Mouse (Mus musculus): ENCODE results near the gene Thy1. TPM values are rescaled to one million over a fixed set of nuclear protein-coding genes. Genes with fewer than 3 reads are reported as not detected.

Gene Thy1
- polyA plus RNA-seq, 1 experiment, result not detected

DNA sequence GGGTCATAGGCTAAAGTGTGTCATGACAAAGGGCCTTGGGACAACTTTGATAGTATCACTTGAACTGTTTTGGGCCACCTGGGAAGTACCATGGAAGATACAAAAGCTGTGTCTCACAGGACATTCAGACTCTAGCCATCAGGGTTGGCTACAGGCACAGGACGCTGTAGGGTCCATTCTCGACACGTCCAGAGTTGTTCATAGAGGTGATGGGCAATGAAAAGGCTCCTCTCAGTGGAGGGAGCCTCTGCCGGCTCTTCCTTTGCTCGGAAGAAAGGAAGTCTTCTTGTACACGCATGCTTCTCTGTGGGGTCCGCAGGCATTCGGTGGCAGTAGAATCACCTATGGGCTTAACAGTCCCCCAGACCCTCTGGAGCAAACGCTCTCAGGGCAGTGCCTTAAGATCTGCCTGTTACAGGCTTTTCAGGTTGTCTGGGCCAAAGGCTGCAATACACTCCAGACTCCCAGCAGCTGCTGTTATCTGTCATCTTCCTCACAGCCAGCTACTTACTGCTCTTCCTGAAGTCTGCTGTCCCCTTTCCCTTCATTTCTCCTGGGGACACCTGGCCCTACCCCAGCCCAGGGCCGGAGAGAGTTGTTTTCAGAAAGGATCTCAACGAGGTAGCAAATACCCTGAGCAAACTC, 34.2 kb downstream of the Thy1 start:
- Histone ChIP-seq H3K79me3 (ENCODE audit: low read depth) (no peaks in the 10 kb centered on the region), H3K79me2 (ENCODE audit: control insufficient read depth, insufficient read depth) (no peaks in the 10 kb centered on the region), H3K4me3 (ENCODE audit: insufficient read depth, poor library complexity, severe bottlenecking) (no peak overlapping the region), H3ac (ENCODE audit: control insufficient read depth, insufficient read length, low read depth) (no peak overlapping the region), H3K27me3 (ENCODE audit: control insufficient read depth, insufficient read depth, insufficient read length) (no peaks in the 10 kb centered on the region), H3K36me3 (ENCODE audit: control insufficient read depth, insufficient read depth) (no peaks in the 10 kb centered on the region)
- TF ChIP-seq CEBPB (IDR thresholded peaks at IDR 0.05; ENCODE audit: low read depth) (no peak), USF1 (IDR thresholded peaks at IDR 0.05; ENCODE audit: low read depth) (no peak), MYOG (IDR thresholded peaks at IDR 0.05; ENCODE audit: control insufficient read depth, extremely low read depth, insufficient read length) (no peak), MYOD1 (IDR thresholded peaks at IDR 0.05; ENCODE audit: control insufficient read depth, insufficient read length, low read depth) (no peak), MAX (IDR thresholded peaks at IDR 0.05) (no peak), FOSL1 (IDR thresholded peaks at IDR 0.05; ENCODE audit: insufficient read depth, low read length, poor library complexity, severe bottlenecking) (no peak), CTCF (IDR thresholded peaks at IDR 0.05; ENCODE audit: control insufficient read depth, insufficient read depth, insufficient read length) (no peak)

- Histone ChIP-seq H3K36me3 (ENCODE audit: control insufficient read depth, insufficient read depth) (no peaks in the 10 kb centered on the region), H3ac (ENCODE audit: control insufficient read depth, insufficient read length, low read depth) (no peak overlapping the region), H3K79me2 (ENCODE audit: control insufficient read depth, insufficient read depth) (no peaks in the 10 kb centered on the region), H3K4me3 (ENCODE audit: insufficient read depth, poor library complexity, severe bottlenecking) (no peak overlapping the region), H3K79me3 (ENCODE audit: low read depth) (no peaks in the 10 kb centered on the region), H3K27me3 (ENCODE audit: control insufficient read depth, insufficient read depth, insufficient read length) (no peaks in the 10 kb centered on the region)
- no peak for TF ChIP-seq MYOG (IDR thresholded peaks at IDR 0.05; ENCODE audit: control insufficient read depth, extremely low read depth, insufficient read length)
- no peak for TF ChIP-seq CTCF (IDR thresholded peaks at IDR 0.05; ENCODE audit: control insufficient read depth, insufficient read depth, insufficient read length)
- TF ChIP-seq CEBPB (IDR thresholded peaks at IDR 0.05; ENCODE audit: low read depth), result no peak
- TF ChIP-seq USF1 (IDR thresholded peaks at IDR 0.05; ENCODE audit: low read depth), result no peak
Observed at GRCm38 (mm10) chr9:44078136-44078797, 35.1 kb downstream of the Thy1 start.

GRCm38 (mm10) chr9:44078955-44079756, 36.0 kb downstream of the Thy1 start:
- Histone ChIP-seq H3K79me2 (ENCODE audit: control insufficient read depth, insufficient read depth) (no peaks in the 10 kb centered on the region), H3K79me3 (ENCODE audit: low read depth) (no peaks in the 10 kb centered on the region), H3ac (ENCODE audit: control insufficient read depth, insufficient read length, low read depth) (no peak overlapping the region), H3K4me3 (ENCODE audit: insufficient read depth, poor library complexity, severe bottlenecking) (no peak overlapping the region), H3K36me3 (ENCODE audit: control insufficient read depth, insufficient read depth) (no peaks in the 10 kb centered on the region), H3K27me3 (ENCODE audit: control insufficient read depth, insufficient read depth, insufficient read length) (no peaks in the 10 kb centered on the region)
- TF ChIP-seq MYOD1 (IDR thresholded peaks at IDR 0.05; ENCODE audit: control insufficient read depth, insufficient read length, low read depth), result peak; percentile 55
- peak; percentile 95 for TF ChIP-seq USF1 (IDR thresholded peaks at IDR 0.05; ENCODE audit: low read depth)
- no peak for TF ChIP-seq FOSL1 (IDR thresholded peaks at IDR 0.05; ENCODE audit: insufficient read depth, low read length, poor library complexity, severe bottlenecking)

- no peaks in the 10 kb centered on the region for H3K27me3 ChIP-seq (ENCODE audit: control insufficient read depth, insufficient read depth, insufficient read length)
- TF ChIP-seq CEBPB (IDR thresholded peaks at IDR 0.05; ENCODE audit: low read depth) (no peak), MAX (IDR thresholded peaks at IDR 0.05) (no peak), MYOD1 (IDR thresholded peaks at IDR 0.05; ENCODE audit: control insufficient read depth, insufficient read length, low read depth) (no peak), FOSL1 (IDR thresholded peaks at IDR 0.05; ENCODE audit: insufficient read depth, low read length, poor library complexity, severe bottlenecking) (no peak), CTCF (IDR thresholded peaks at IDR 0.05; ENCODE audit: control insufficient read depth, insufficient read depth, insufficient read length) (no peak), MYOG (IDR thresholded peaks at IDR 0.05; ENCODE audit: control insufficient read depth, extremely low read depth, insufficient read length) (no peak), USF1 (IDR thresholded peaks at IDR 0.05; ENCODE audit: low read depth) (no peak)
- no peak overlapping the region for H3K4me3 ChIP-seq (ENCODE audit: insufficient read depth, poor library complexity, severe bottlenecking)
- no peaks in the 10 kb centered on the region for H3K79me2 ChIP-seq (ENCODE audit: control insufficient read depth, insufficient read depth)
- no peaks in the 10 kb centered on the region for H3K79me3 ChIP-seq (ENCODE audit: low read depth)
- no peaks in the 10 kb centered on the region for H3K36me3 ChIP-seq (ENCODE audit: control insufficient read depth, insufficient read depth)
- no peak overlapping the region for H3ac ChIP-seq (ENCODE audit: control insufficient read depth, insufficient read length, low read depth)
Observed at GRCm38 (mm10) chr9:44079997-44080780, 37.0 kb downstream of the Thy1 start.

- no peaks in the 10 kb centered on the region for H3K79me2 ChIP-seq (ENCODE audit: control insufficient read depth, insufficient read depth)
- no peak for TF ChIP-seq MYOG (IDR thresholded peaks at IDR 0.05; ENCODE audit: control insufficient read depth, extremely low read depth, insufficient read length)
- TF ChIP-seq CTCF (IDR thresholded peaks at IDR 0.05; ENCODE audit: control insufficient read depth, insufficient read depth, insufficient read length), result no peak
- TF ChIP-seq FOSL1 (IDR thresholded peaks at IDR 0.05; ENCODE audit: insufficient read depth, low read length, poor library complexity, severe bottlenecking), result no peak
- H3K79me3 ChIP-seq (ENCODE audit: low read depth), result no peaks in the 10 kb centered on the region
- no peaks in the 10 kb centered on the region for H3K36me3 ChIP-seq (ENCODE audit: control insufficient read depth, insufficient read depth)
- H3K27me3 ChIP-seq (ENCODE audit: control insufficient read depth, insufficient read depth, insufficient read length), result no peaks in the 10 kb centered on the region
- H3ac ChIP-seq (ENCODE audit: control insufficient read depth, insufficient read length, low read depth), result no peak overlapping the region
- no peak overlapping the region for H3K4me3 ChIP-seq (ENCODE audit: insufficient read depth, poor library complexity, severe bottlenecking)
Observed at GRCm38 (mm10) chr9:44080953-44081352, 37.8 kb downstream of the Thy1 start.
